Mouse (Mus musculus): ENCODE data around the gene Fancm. TPM values are rescaled to one million over a fixed set of nuclear protein-coding genes. Genes with fewer than 3 reads are reported as not detected.
"Not testable (repeated sequence)": the region's sequence is repeated elsewhere in the genome, so short reads cannot be mapped to it uniquely, and the experiment has no call there.

The Fancm gene
- polyA plus RNA-seq, 1 experiment, result 1.9 TPM

GRCm38 (mm10) chr12:65119451-65119850, 44.0 kb downstream of the Fancm start:
- H3K27ac ChIP-seq (ENCODE audit: control insufficient read depth, insufficient read depth, low read depth, low read length), result no peak overlapping the region
- no peaks in the 10 kb centered on the region for H3K4me1 ChIP-seq (ENCODE audit: control insufficient read depth, insufficient read depth, low read length)
- TF ChIP-seq CTCF (IDR thresholded peaks at IDR 0.05; ENCODE audit: control insufficient read depth, insufficient read depth, insufficient replicate concordance, low read depth, low read length) (no peak), POLR2A (IDR thresholded peaks at IDR 0.05; ENCODE audit: control insufficient read depth, low read depth, low read length) (no peak)
- no peaks in the 10 kb centered on the region for H3K36me3 ChIP-seq (ENCODE audit: control insufficient read depth, insufficient read depth, low read length)
- no peaks in the 10 kb centered on the region for H3K27me3 ChIP-seq (ENCODE audit: control insufficient read depth, insufficient read depth, low read length)
- H3K4me3 ChIP-seq (ENCODE audit: control insufficient read depth, low read depth, low read length), result no peak overlapping the region

GRCm38 (mm10) chr12:65136121-65136520, 60.7 kb downstream of the Fancm start:
- H3K4me1 ChIP-seq (ENCODE audit: control insufficient read depth, insufficient read depth, low read length); H3K27me3 ChIP-seq (ENCODE audit: control insufficient read depth, insufficient read depth, low read length); H3K27ac ChIP-seq (ENCODE audit: control insufficient read depth, insufficient read depth, low read depth, low read length); H3K4me3 ChIP-seq (ENCODE audit: control insufficient read depth, low read depth, low read length); H3K36me3 ChIP-seq (ENCODE audit: control insufficient read depth, insufficient read depth, low read length): not testable (repeated sequence)

GRCm38 (mm10) chr12:65172021-65172951, 96.9 kb downstream of the Fancm start, which contains the start of gene Mis18bp1:
Mis18bp1 (minus strand) TSS chr12:65172604.
- Histone ChIP-seq H3K27ac (ENCODE audit: control insufficient read depth, insufficient read depth, low read depth, low read length) (peak within 1 kb of the TSS; percentile 98), H3K4me3 (ENCODE audit: control insufficient read depth, low read depth, low read length) (peak within 1 kb of the TSS; percentile 92), H3K36me3 (ENCODE audit: control insufficient read depth, insufficient read depth, low read length) (no peaks in the 10 kb centered on the region), H3K27me3 (ENCODE audit: control insufficient read depth, insufficient read depth, low read length) (no peaks in the 10 kb centered on the region), H3K4me1 (ENCODE audit: control insufficient read depth, insufficient read depth, low read length) (peaks cover 4% of the 10 kb centered on the region)
- TF ChIP-seq CTCF (IDR thresholded peaks at IDR 0.05; ENCODE audit: control insufficient read depth, insufficient read depth, insufficient replicate concordance, low read depth, low read length), result no peak
- TF ChIP-seq POLR2A (IDR thresholded peaks at IDR 0.05; ENCODE audit: control insufficient read depth, low read depth, low read length), result no peak

GRCm38 (mm10) chr12:65172959-65173358, 97.6 kb downstream of the Fancm start:
- H3K27me3 ChIP-seq (ENCODE audit: control insufficient read depth, insufficient read depth, low read length); H3K36me3 ChIP-seq (ENCODE audit: control insufficient read depth, insufficient read depth, low read length); H3K4me1 ChIP-seq (ENCODE audit: control insufficient read depth, insufficient read depth, low read length): not testable (repeated sequence)
- Histone ChIP-seq H3K27ac (ENCODE audit: control insufficient read depth, insufficient read depth, low read depth, low read length) (peak overlapping the region; percentile 98), H3K4me3 (ENCODE audit: control insufficient read depth, low read depth, low read length) (peak overlapping the region; percentile 92)

- H3K4me3 ChIP-seq (ENCODE audit: control insufficient read depth, low read depth, low read length), result peak overlapping the region; percentile 91
- peaks cover 4% of the 10 kb centered on the region for H3K4me1 ChIP-seq (ENCODE audit: control insufficient read depth, insufficient read depth, low read length)
- TF ChIP-seq POLR2A (IDR thresholded peaks at IDR 0.05; ENCODE audit: control insufficient read depth, low read depth, low read length) (no peak), CTCF (IDR thresholded peaks at IDR 0.05; ENCODE audit: control insufficient read depth, insufficient read depth, insufficient replicate concordance, low read depth, low read length) (no peak)
- no peaks in the 10 kb centered on the region for H3K36me3 ChIP-seq (ENCODE audit: control insufficient read depth, insufficient read depth, low read length)
- peak overlapping the region; percentile 98 for H3K27ac ChIP-seq (ENCODE audit: control insufficient read depth, insufficient read depth, low read depth, low read length)
- H3K27me3 ChIP-seq (ENCODE audit: control insufficient read depth, insufficient read depth, low read length), result no peaks in the 10 kb centered on the region
Observed at GRCm38 (mm10) chr12:65173736-65174135, 98.3 kb downstream of the Fancm start.

Other genes starting within 250 kb of the Fancm start
- 18.6 and 27.8 TPM in 2 replicates for gene Gm527, start 157.7 kb upstream of the Fancm start, polyA plus RNA-seq (2012; rRNA removed)
- 9.7 and 13.8 TPM in 2 replicates for gene Klhl28, start 110.1 kb upstream of the Fancm start, polyA plus RNA-seq (2012; rRNA removed)
- 18.8 and 20.3 TPM in 2 replicates for gene Togaram1, start 109.8 kb upstream of the Fancm start, polyA plus RNA-seq (2012; rRNA removed)
- 4.7 and 5.2 TPM in 2 replicates for gene Prpf39, start 39.3 kb upstream of the Fancm start, polyA plus RNA-seq (2012; rRNA removed)
- 29.9 and 32.7 TPM in 2 replicates for gene Fkbp3, start 1.6 kb upstream of the Fancm start, polyA plus RNA-seq (2012; rRNA removed)
- 1.1 and 2.1 TPM in 2 replicates for gene Mis18bp1, start 97.0 kb downstream of the Fancm start, polyA plus RNA-seq (2012; rRNA removed)
- gene Wdr20rt, start 149.9 kb downstream of the Fancm start, polyA plus RNA-seq (2012; rRNA removed), result 67.1 and 68.1 TPM in 2 replicates

Measured in testis, adult 2 months (tissue).